Mouse (Mus musculus): Measurements from ENCODE around the gene Rdm1. TPM values are rescaled to one million over a fixed set of nuclear protein-coding genes. Genes with fewer than 3 reads are reported as not detected.

Rdm1 gene
- total and polyA plus RNA-seq, 3 experiments: 6.5 to 6.8 TPM; not detected in 1

GRCm38 (mm10) chr11:101610445-101610844, 16.6 kb upstream of the Rdm1 start:
- peak; percentile 82 for TF ChIP-seq MYB (IDR thresholded peaks at IDR 0.05; ENCODE audit: low read depth, low read length)
- no peak for TF ChIP-seq ELF1 (IDR thresholded peaks at IDR 0.05; ENCODE audit: low read depth, low read length)
- TF ChIP-seq ZNF384 (IDR thresholded peaks at IDR 0.05; ENCODE audit: low read depth, low read length): no peak
- no peak for TF ChIP-seq SIN3A (IDR thresholded peaks at IDR 0.05; ENCODE audit: low read length)
- no peak for TF ChIP-seq GABPA (IDR thresholded peaks at IDR 0.05; ENCODE audit: low read depth, low read length)
- TF ChIP-seq MAFK (IDR thresholded peaks at IDR 0.05; ENCODE audit: borderline replicate concordance, low read depth, low read length): no peak
- no peak for TF ChIP-seq CHD2 (IDR thresholded peaks at IDR 0.05; ENCODE audit: low read length)
- no peak for TF ChIP-seq HCFC1 (IDR thresholded peaks at IDR 0.05; ENCODE audit: low read depth, low read length)
- no peak for TF ChIP-seq JUND (IDR thresholded peaks at IDR 0.05; ENCODE audit: low read depth, low read length)
- no peak for TF ChIP-seq GATA1 (IDR thresholded peaks at IDR 0.05; ENCODE audit: low read depth, low read length)
- TF ChIP-seq MAX (IDR thresholded peaks at IDR 0.05; ENCODE audit: low read length): peak; percentile 71
- no peak for TF ChIP-seq KAT2A (conservative IDR thresholded peaks at IDR 0.05; ENCODE audit: low read depth, low read length)
- TF ChIP-seq USF1 (IDR thresholded peaks at IDR 0.05; ENCODE audit: low read depth, low read length): peak; percentile 56; the same call in 1 of the 2 replicates
- TF ChIP-seq MXI1 (IDR thresholded peaks at IDR 0.05; ENCODE audit: low read depth, low read length): peak; percentile 72; the same call in 1 of the 2 replicates
- no peak for TF ChIP-seq RAD21 (IDR thresholded peaks at IDR 0.05; ENCODE audit: low read depth, low read length)
- TF ChIP-seq MYC (IDR thresholded peaks at IDR 0.05; ENCODE audit: low read depth, low read length): 0 out of 2 replicates have a peak, but pooled peaks have one; percentile 38
- no peak for TF ChIP-seq ETS1 (IDR thresholded peaks at IDR 0.05; ENCODE audit: low read depth, low read length)
- peak overlapping the region; percentile 28 to 34 for H3K4me3 ChIP-seq (ENCODE audit: control insufficient read depth in 1 of 2, insufficient read depth in 1 of 2, low read depth in 2 of 2, low read length in 2 of 2)
- H3K4me1 ChIP-seq (ENCODE audit: control insufficient read depth in 1 of 2, insufficient read depth in 2 of 2, low read length in 2 of 2): peaks cover 5 to 8% of the 10 kb centered on the region in 2 experiments
- H3K36me3 ChIP-seq (ENCODE audit: control insufficient read depth in 1 of 2, insufficient read depth in 2 of 2, low read length in 2 of 2): peaks cover 0 to 8% of the 10 kb centered on the region in 2 experiments; a peak in 2 of 4 replicates
- H3K27me3 ChIP-seq (ENCODE audit: control insufficient read depth in 1 of 2, insufficient read depth in 2 of 2, low read length in 2 of 2): peaks cover 0 to 2% of the 10 kb centered on the region in 2 experiments; a peak in 1 of 4 replicates
- H3K27ac ChIP-seq (ENCODE audit: control insufficient read depth, low read depth, low read length): no peak overlapping the region
- DNase-seq (ENCODE audit: low read depth, low spot score): peak; percentile 59
- no peaks in the 10 kb centered on the region for H3K9me3 ChIP-seq (replicated peaks; ENCODE audit: insufficient read depth, low read length)
- H3K79me2 ChIP-seq (ENCODE audit: control insufficient read depth, insufficient read depth, low read length, poor library complexity): no peaks in the 10 kb centered on the region
- H3K9ac ChIP-seq (ENCODE audit: control insufficient read depth, low read depth, low read length, poor library complexity, severe bottlenecking): peak overlapping the region; percentile 19; the same call in 1 of the 2 replicates

GRCm38 (mm10) chr11:101613596-101613995, 13.4 kb upstream of the Rdm1 start:
- Histone ChIP-seq H3K4me3 (ENCODE audit: control insufficient read depth in 1 of 2, insufficient read depth in 1 of 2, low read depth in 2 of 2, low read length in 2 of 2) (no peak overlapping the region), H3K27me3 (ENCODE audit: control insufficient read depth in 1 of 2, insufficient read depth in 2 of 2, low read length in 2 of 2) (peaks cover 0 to 2% of the 10 kb centered on the region in 2 experiments; a peak in 1 of 4 replicates), H3K36me3 (ENCODE audit: control insufficient read depth in 1 of 2, insufficient read depth in 2 of 2, low read length in 2 of 2) (peaks cover 0 to 10% of the 10 kb centered on the region in 2 experiments; a peak in 2 of 4 replicates), H3K79me2 (ENCODE audit: control insufficient read depth, insufficient read depth, low read length, poor library complexity) (no peaks in the 10 kb centered on the region), H3K9ac (ENCODE audit: control insufficient read depth, low read depth, low read length, poor library complexity, severe bottlenecking) (no peak overlapping the region), H3K27ac (ENCODE audit: control insufficient read depth, low read depth, low read length) (no peak overlapping the region), H3K9me3 (replicated peaks; ENCODE audit: insufficient read depth, low read length) (no peaks in the 10 kb centered on the region), H3K4me1 (ENCODE audit: control insufficient read depth in 1 of 2, insufficient read depth in 2 of 2, low read length in 2 of 2) (peaks cover 5 to 14% of the 10 kb centered on the region in 2 experiments)
- DNase-seq (ENCODE audit: low read depth, low spot score): no peak
- TF ChIP-seq MAX (IDR thresholded peaks at IDR 0.05; ENCODE audit: low read length): no peak
- TF ChIP-seq TBP (IDR thresholded peaks at IDR 0.05; ENCODE audit: low read depth, low read length): no peak
- no peak for TF ChIP-seq HCFC1 (IDR thresholded peaks at IDR 0.05; ENCODE audit: low read depth, low read length)
- no peak for TF ChIP-seq ZC3H11A (IDR thresholded peaks at IDR 0.05; ENCODE audit: low read depth, low read length)
- no peak for TF ChIP-seq NELFE (IDR thresholded peaks at IDR 0.05; ENCODE audit: low read depth, low read length)
- no peak for TF ChIP-seq MAFK (IDR thresholded peaks at IDR 0.05; ENCODE audit: borderline replicate concordance, low read depth, low read length)
- TF ChIP-seq USF1 (IDR thresholded peaks at IDR 0.05; ENCODE audit: low read depth, low read length): no peak
- no peak for TF ChIP-seq UBTF (IDR thresholded peaks at IDR 0.05; ENCODE audit: borderline replicate concordance, insufficient read depth, low read depth, low read length)
- TF ChIP-seq BHLHE40 (IDR thresholded peaks at IDR 0.05; ENCODE audit: borderline replicate concordance, low read depth, low read length): no peak
- TF ChIP-seq POLR2AphosphoS5 (IDR thresholded peaks at IDR 0.05; ENCODE audit: borderline replicate concordance, low read depth, low read length): no peak
- TF ChIP-seq CTCF (IDR thresholded peaks at IDR 0.05 in 2 of 3, conservative IDR thresholded peaks at IDR 0.05 in 1 of 3; ENCODE audit: control insufficient read depth in 1 of 3, insufficient read depth in 1 of 3, low read depth in 2 of 3, low read length in 3 of 3, poor library complexity in 1 of 3, severe bottlenecking in 1 of 3): no peak
- no peak for TF ChIP-seq SIN3A (IDR thresholded peaks at IDR 0.05; ENCODE audit: low read length)
